Mouse (Mus musculus) CD4-positive, CD25-positive, alpha-beta regulatory T cell, adult 4 months (primary cell): ENCODE measurements around the gene Oprd1. TPM values are rescaled to one million over a fixed set of nuclear protein-coding genes. Genes with fewer than 3 reads are reported as not detected.

Source experiments
- polyA plus RNA-seq, 2 experiments: library from polyadenylated mRNA; unstranded; fragments of 100-300 nt; shearing (Covaris generic); gene quantifications; one replicate each; pipeline ENCODE4 v1.2.1; 2017

The Oprd1 gene
- polyA plus RNA-seq, 2 experiments from 2014 or later: not detected

Other genes starting within 250 kb of the Oprd1 start
- gene Tmem200b, start 222.7 kb downstream of the Oprd1 start, polyA plus RNA-seq: not detected
- not detected for gene Gm10300, start 69.8 kb downstream of the Oprd1 start, polyA plus RNA-seq
- 10 to 100 TPM; 32.3 to 35.4 TPM for gene Epb41, start 69.2 kb downstream of the Oprd1 start, polyA plus RNA-seq
- gene Ythdf2, start 67.8 kb upstream of the Oprd1 start, polyA plus RNA-seq: 100 to 1,000 TPM in 1 of 2 experiments, 10 to 100 TPM in 1; 70.7 to 118 TPM
- gene Gmeb1, start 117.1 kb upstream of the Oprd1 start, polyA plus RNA-seq: 10 to 100 TPM; 16.7 to 17.7 TPM
- 10 to 100 TPM; 84.4 to 91.9 TPM for gene Taf12, start 129.9 kb upstream of the Oprd1 start, polyA plus RNA-seq
- gene Rab42, start 158.9 kb upstream of the Oprd1 start, polyA plus RNA-seq: 1 to 10 TPM in 1 of 2 experiments, not detected in 1; 1.0 TPM
- 10 to 100 TPM; 40.7 to 48.9 TPM for gene Trnau1ap, start 185.1 kb upstream of the Oprd1 start, polyA plus RNA-seq
- gene Rcc1, start 209.1 kb upstream of the Oprd1 start, polyA plus RNA-seq: 10 to 100 TPM; 11.7 to 23.9 TPM